In genomic region chr1:19088078-19088477, GRCm38 (mm10) we compare ENCODE assay signal across 13 mouse cellular contexts. TPM values are rescaled to one million over a fixed set of nuclear protein-coding genes. Genes with fewer than 3 reads are reported as not detected.
DNase-seq lines count a peak whose midpoint lies in the region; ATAC-seq and TF ChIP-seq lines count a peak whose summit lies in the region.
"Had no signal": no experiment of that assay in that cellular context is flagged by ENCODE, and none has a peak within 500 bp of the region (broad histone marks: within the 10 kb centered on the region; RNA-seq: fewer than 3 reads in every experiment).

No protein-coding gene starts in this region.

- intact Hi-C loops in heart, postnatal 36 days (cut with DNase I): no loop called here

- no peak for TF ChIP-seq CTCF in lung, embryonic 14.5 days (IDR thresholded peaks at IDR 0.05; ENCODE audit: low read depth)
- TF ChIP-seq CTCF in layer of hippocampus, adult 2 months (conservative IDR thresholded peaks at IDR 0.05): no peak

- no peaks in the 10 kb centered on the region for H3K27me3 ChIP-seq in lung, embryonic 14.5 days (ENCODE audit: insufficient read depth, low read length)
- H3K27me3 ChIP-seq in embryonic facial prominence, embryonic 12.5 days: 0 out of 2 replicates have a peak, but pooled peaks cover 2% of the 10 kb centered on the region
- 0 out of 2 replicates have a peak, but pooled peaks cover 3% of the 10 kb centered on the region for H3K27me3 ChIP-seq in limb, embryonic 13.5 days

- H3K9me3 ChIP-seq in lung, embryonic 14.5 days (ENCODE audit: low read depth, low read length): no peaks in the 10 kb centered on the region
- no peaks in the 10 kb centered on the region for H3K9me3 ChIP-seq in embryonic facial prominence, embryonic 12.5 days
- no peaks in the 10 kb centered on the region for H3K9me3 ChIP-seq in limb, embryonic 13.5 days

- H3K4me2 ChIP-seq in lung, embryonic 14.5 days: no peak overlapping the region
- no peak overlapping the region for H3K4me2 ChIP-seq in embryonic facial prominence, embryonic 12.5 days (replicated peaks)
- H3K4me2 ChIP-seq in limb, embryonic 13.5 days (replicated peaks): no peak overlapping the region
- H3K4me2 ChIP-seq: heart, embryonic 11.5 days had no signal

- H3K27ac ChIP-seq in lung, embryonic 14.5 days (ENCODE audit: low read depth): no peak overlapping the region
- no peak overlapping the region for H3K27ac ChIP-seq in embryonic facial prominence, embryonic 12.5 days
- no peak overlapping the region for H3K27ac ChIP-seq in limb, embryonic 13.5 days
- no peak overlapping the region for H3K27ac ChIP-seq in layer of hippocampus, adult 2 months

- WGBS in lung, embryonic 14.5 days: 12% methylated on average over 8 of the region's 8 CpGs
- 10% methylated on average over 7 of the region's 8 CpGs for WGBS in embryonic facial prominence, embryonic 12.5 days
- 4% methylated on average over 8 of the region's 8 CpGs for WGBS in limb, embryonic 13.5 days

- H3K36me3 ChIP-seq in lung, embryonic 14.5 days (ENCODE audit: insufficient read depth): no peaks in the 10 kb centered on the region
- H3K36me3 ChIP-seq in embryonic facial prominence, embryonic 12.5 days: no peaks in the 10 kb centered on the region
- H3K36me3 ChIP-seq in limb, embryonic 13.5 days: no peaks in the 10 kb centered on the region
- H3K36me3 ChIP-seq: G1E had no signal

- ATAC-seq in lung, embryonic 14.5 days (ENCODE audit: insufficient read depth): no peak
- 0 out of 2 replicates have a peak, but pooled peaks have one; percentile 52 for ATAC-seq in embryonic facial prominence, embryonic 12.5 days (ENCODE audit: insufficient number of reproducible peaks, insufficient read depth, low FRiP score, low TSS enrichment)
- peak; percentile 54; the same call in 1 of the 2 replicates for ATAC-seq in limb, embryonic 13.5 days (ENCODE audit: low FRiP score, low read depth)

- peak; percentile 64 for DNase-seq in lung, embryonic 14.5 days
- DNase-seq in lung, postnatal 25 days (ENCODE audit: low spot score): no peak
- DNase-seq in retina, embryonic 14.5 days (ENCODE audit: low spot score): peak; percentile 68
- no peak for DNase-seq in thymus, postnatal 25 days
- DNase-seq in layer of hippocampus, adult 2 months (ENCODE audit: low spot score in 2 of 2): no peak
- no peak for DNase-seq in heart, postnatal 36 days
- DNase-seq: cerebellum, postnatal 14 days; kidney, adult 18-20 months had no signal

- H3K4me1 ChIP-seq in lung, embryonic 14.5 days (ENCODE audit: insufficient read depth): no peaks in the 10 kb centered on the region
- H3K4me1 ChIP-seq in embryonic facial prominence, embryonic 12.5 days: no peaks in the 10 kb centered on the region
- H3K4me1 ChIP-seq in limb, embryonic 13.5 days: no peaks in the 10 kb centered on the region

- H3K4me3 ChIP-seq in lung, embryonic 14.5 days (ENCODE audit: low read depth, low read length): no peak overlapping the region
- no peak overlapping the region for H3K4me3 ChIP-seq in embryonic facial prominence, embryonic 12.5 days
- no peak overlapping the region for H3K4me3 ChIP-seq in limb, embryonic 13.5 days
- no peak overlapping the region for H3K4me3 ChIP-seq in layer of hippocampus, adult 2 months

- H3K9ac ChIP-seq in lung, embryonic 14.5 days: no peak overlapping the region
- H3K9ac ChIP-seq in embryonic facial prominence, embryonic 12.5 days: no peak overlapping the region
- no peak overlapping the region for H3K9ac ChIP-seq in limb, embryonic 13.5 days

RNA-seq across cellular contexts. Expression of gene Tfap2d, which starts 14.7 kb away (rescaled TPM):
- not detected in 2 replicates for polyA plus RNA-seq in lung, embryonic 14.5 days (2014; fragmentation: Nextera tagmentation; extraction: Ambion mirVana)
- polyA plus RNA-seq in embryonic facial prominence, embryonic 12.5 days (2016; fragmentation: Nextera tagmentation; extraction: Ambion mirVana): 0.17 and 0.31 TPM in 2 replicates
- 0.08 and 0.14 TPM in 2 replicates for polyA plus RNA-seq in limb, embryonic 13.5 days (2015; fragmentation: Nextera tagmentation; extraction: Ambion mirVana)
- not detected for total RNA-seq in layer of hippocampus, adult 2 months (2021)
- not detected for total RNA-seq in heart, postnatal 36 days (2021)
- polyA plus RNA-seq: G1E; heart, embryonic 11.5 days; lung, embryonic 16.5 days had no signal

Comparison
In these comparisons a context has a peak if more than half of its experiments do, and no peak if none do; other contexts are left out.
1. DNase-seq: peak in lung, embryonic 14.5 days (single experiment) and retina, embryonic 14.5 days (single experiment); none in lung, postnatal 25 days (single experiment), thymus, postnatal 25 days (single experiment), layer of hippocampus, adult 2 months (0 of 2) and heart, postnatal 36 days (0 of 2).